Mouse (Mus musculus) MN1 (cell line): ENCODE data around the gene Iglon5.
A peak's percentile ranks its signal among the peaks of the same experiment; 100 is the strongest.

Experiments
- DNase-seq: peaks from one replicate; pipeline ENCODE4 v3.0.0-alpha.2; 2016; ENCODE audit warnings: low spot score

Gene Iglon5

DNA sequence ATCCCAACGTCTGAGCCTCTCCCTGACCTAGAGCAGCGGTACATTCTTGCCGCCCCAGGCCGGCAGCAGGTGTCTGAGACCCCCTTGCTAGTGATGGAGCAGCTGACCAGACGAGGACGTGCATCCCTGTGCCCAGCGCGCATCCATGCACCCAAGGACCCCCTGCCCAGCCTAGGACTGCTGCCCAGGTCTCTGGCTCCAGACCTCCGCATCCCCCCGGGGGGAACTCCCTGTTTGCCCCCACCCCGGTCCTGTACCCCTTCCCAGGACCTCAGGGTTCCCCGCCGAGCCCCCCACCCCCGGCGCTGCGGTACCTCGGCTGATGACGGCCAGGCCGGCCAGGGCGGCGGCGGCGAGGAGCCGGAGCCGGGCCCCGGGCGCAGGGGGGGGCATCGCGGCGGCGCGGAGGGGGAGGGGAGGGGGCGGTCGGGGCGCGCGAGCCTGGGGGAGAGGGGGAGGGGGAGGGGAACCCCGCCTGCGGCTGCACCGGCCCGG, at the start of gene Iglon5:
Gene Iglon5 (minus strand): TSS at position 445 of the 495 bp plus-strand sequence.
- no peak for DNase-seq

DNA sequence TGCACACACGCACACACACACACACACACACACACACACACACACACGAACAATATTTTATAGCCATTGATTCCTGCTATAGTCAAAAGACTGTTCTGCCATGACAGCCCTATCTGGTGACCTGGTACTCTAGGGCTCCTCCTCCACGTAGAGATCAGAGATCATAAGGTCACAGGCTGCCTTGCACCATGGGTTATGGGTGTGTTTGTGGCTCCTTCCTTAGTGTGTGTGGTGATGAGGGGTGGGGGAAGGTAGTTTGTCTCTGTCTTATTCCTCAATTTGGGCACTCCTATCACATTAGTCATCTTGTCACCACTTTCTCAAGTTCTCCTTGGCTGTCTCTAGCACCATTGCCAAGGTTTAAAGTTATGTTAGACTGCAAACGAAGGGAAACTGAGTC, 48.6 kb upstream of the Iglon5 start:
- no peak for DNase-seq

- no peak for DNase-seq
Measured at GRCm38 (mm10) chr7:43532936-43533505, 43.1 kb upstream of the Iglon5 start.

DNA sequence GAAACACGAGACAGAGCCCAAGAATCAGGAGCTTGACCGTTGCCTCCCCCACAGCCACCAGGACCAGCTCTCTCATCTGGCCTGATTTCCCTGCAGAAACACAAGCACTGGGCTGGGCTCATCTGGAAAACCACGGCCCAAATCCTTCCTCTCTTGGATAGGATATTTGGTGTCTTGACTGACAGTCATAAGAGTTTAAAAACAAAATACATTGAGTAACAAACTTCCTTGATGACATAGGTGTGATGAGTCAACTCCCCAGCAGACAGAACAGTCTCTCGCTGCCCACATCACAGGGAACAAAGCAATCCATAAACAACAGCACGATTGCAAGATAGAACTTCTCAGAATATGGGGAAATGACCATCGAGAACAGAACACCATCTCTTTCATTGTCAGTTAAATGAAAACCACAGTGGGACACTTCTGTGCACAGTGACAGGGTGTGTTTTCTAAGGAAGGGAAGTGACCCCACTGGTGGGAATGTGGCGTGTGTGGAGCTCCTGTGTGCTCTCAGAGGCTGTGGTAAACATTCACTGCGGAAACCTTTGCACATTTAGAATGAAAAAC, 40.4 kb upstream of the Iglon5 start:
- DNase-seq: no peak

DNA sequence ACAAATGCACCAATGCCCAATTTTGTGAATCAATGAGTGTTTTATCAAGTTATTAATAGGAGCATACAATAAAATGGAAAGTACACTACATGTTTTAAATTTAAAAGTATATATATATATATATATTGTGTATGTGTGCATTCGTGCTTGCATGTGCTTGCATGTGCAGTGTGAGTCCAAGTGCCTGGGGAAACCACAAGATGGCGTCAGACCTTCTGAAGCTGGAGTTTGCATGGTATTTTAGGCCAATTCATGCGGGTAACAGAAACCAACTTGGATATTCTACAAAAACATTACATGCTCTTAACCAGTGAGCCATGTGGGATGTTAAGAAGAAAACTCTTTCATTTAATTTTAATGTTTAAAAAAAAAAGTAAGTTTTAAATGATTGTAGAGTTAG, 35.4 kb upstream of the Iglon5 start:
- DNase-seq: no peak

DNA sequence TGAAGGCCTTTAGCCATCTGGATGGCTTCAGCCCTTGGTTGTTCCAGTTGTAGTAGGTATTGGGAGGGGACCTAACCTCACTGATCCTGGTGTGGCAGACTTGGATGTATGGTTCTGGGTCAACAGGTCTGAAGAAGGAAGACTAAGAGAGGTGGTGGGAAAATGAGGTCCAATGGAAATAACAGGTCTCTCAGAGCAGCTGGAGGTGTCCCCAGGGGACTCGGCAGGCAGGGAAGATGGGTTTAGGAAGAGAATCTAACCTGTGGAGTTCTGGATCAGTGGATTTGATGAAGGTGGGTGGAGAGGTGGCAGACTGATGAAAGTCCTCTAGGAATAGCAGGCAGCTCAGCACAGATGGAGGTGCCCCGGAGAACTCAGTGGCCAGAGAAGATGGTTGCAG, 32.9 kb upstream of the Iglon5 start:
- no peak for DNase-seq

DNA sequence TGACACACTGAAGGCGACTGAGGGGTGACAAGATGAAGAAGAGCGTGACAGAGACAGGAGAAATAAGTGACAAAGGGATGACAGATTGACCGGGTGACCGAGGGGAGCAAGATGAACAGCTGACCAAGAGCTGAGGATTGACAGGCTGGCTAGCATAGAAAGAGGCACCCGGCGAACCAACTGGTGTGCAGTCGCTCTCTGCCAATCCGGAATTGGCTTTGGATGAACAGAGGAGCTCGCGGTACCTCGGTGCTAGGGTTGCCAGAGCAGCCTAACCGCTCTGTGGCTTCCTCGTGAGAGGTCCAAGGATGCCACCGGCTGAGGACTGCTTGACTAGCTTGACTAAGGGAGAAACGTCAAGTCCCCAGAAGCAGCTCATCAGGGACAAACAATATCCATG, 28.5 kb upstream of the Iglon5 start:
- DNase-seq: no peak

GRCm38 (mm10) chr7:43515076-43515475, 25.2 kb upstream of the Iglon5 start:
- no peak for DNase-seq

DNA sequence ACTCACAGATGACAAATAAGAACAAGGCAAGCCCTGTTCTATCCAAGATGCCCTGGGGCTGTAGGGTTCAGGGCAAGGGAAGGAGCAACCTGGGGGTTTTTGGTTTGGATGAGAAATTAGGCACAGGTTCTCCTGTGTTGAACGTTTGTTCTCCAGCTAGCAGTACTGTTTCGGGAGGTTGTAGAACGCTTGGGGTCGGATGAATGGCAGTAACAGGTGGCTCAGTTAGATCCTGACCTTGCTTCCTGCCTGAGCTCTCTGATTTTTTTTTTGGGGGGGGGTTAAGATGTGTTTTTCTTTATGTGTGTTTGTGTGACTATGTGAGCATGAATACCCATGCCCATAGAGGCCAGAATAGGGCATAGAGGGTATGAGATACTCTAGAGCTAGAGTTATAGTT, 22.6 kb upstream of the Iglon5 start:
- DNase-seq: no peak

DNA sequence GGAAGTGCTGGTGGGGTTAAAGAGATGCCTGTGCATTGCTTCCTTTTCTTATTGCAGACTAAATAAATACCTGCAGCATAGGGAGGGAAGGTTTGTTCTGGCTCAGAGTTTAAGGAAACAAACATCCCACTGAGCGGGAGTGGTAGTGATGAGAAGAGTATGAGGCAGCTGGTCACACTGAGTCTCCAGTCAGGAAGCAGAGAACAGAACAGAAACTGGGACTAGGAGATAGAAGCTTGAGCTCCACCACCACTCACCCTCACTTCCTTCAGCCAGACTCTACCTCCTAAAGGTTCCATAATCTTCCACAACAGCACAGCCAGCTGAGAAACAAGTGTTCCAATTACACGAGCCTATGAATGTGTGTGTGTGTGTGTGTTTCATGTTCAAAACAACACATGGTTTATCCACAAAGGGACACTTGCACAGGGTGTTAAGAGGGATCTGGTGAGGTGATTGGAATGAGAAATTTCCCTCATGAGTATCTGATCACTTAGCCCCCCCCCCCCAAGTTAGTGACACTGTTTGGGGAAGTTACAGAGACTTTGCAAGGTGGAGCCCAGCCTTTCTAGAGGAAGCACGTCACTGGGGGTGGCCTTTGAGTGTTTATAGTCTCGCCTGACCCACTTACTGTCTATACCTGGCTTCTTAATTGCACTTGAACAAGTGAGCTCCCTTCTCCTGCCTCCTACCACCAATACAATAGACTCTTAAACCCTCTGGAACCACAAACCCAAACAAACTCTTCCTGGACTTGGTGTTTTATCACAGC, 22.0 kb upstream of the Iglon5 start:
- DNase-seq: no peak

DNA sequence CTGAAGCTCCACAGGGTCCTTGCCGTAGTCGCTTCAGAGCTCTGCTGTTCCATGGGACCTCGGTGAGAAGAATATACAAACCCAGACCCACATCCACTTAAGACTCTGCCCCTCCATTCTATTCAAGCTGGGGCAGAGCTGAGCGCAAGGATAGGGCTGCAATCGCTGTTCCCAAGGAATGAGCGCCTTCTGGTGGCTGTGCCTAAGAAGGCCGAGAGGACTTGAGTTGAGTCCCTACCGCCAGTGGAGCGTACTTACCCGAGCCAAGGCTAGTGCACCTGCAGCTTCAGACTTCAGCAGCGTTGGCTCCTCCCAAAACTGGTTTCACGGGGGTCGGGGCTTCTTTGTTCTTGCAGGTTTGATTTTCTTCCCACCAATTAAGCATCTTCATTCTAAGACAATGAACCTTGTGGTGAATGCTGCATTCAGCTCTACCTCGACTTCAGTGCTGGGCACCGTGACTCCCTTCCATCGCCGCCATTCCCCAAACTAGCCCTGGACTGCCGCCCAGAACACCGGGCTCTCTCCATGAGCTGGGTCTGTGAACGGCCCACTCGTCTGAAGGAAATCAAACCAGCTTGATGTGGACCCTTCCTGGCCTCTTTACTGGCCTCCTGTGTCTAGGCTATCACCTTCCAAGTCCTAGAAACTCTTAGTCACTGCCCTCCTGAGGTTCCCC, 5.6 kb upstream of the Iglon5 start:
- DNase-seq: peak; percentile 40

- DNase-seq: no peak
Measured at GRCm38 (mm10) chr7:43490861-43491260, 986 bp upstream of the Iglon5 start.

DNA sequence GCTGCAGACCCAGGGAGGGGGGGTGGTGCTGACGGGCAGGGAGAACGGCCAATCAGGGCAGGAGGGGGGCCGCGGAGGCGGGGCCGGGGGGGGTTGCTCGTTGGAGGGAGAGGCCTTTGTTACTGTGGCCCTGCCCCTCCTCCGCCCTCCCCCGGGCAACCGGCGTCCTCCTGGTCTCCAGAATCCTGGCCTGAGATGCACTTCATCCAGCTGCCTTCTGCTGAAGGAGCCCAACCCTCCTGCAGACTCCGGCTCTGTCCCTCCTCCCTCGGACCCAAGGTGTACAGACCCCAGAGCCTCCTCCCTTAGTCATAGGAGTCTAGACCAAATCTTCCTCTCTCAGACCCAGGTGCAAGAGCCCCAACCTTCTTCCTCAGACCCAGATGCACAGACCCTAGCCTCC, 308 bp upstream of the Iglon5 start:
- peak; percentile 48 for DNase-seq

GRCm38 (mm10) chr7:43488646-43489045, 1.2 kb downstream of the Iglon5 start:
- no peak for DNase-seq

DNA sequence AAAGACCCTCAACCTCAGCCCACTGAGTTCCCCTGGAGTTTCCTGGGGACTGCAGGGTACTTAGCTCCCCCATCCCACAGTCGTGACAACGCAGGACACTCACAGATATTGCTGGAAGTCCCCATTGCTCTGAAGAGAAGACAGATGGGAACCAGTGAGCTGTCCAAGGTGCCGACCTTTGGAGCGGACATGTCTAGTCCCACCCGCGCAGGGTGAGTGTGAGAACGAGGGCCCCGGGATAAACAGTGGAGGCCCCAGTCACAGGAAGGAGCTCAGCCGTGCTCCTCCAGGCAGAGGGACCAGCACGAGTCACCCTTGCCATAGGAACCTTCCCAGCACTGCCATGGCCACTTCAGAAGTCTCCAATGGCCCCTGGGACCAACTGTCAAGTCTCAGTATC, 6.6 kb downstream of the Iglon5 start:
- no peak for DNase-seq

- DNase-seq: peak; percentile 35
Measured at GRCm38 (mm10) chr7:43482090-43482716, 7.7 kb downstream of the Iglon5 start.

- DNase-seq: no peak
Measured at GRCm38 (mm10) chr7:43481191-43481590, 8.7 kb downstream of the Iglon5 start.

DNA sequence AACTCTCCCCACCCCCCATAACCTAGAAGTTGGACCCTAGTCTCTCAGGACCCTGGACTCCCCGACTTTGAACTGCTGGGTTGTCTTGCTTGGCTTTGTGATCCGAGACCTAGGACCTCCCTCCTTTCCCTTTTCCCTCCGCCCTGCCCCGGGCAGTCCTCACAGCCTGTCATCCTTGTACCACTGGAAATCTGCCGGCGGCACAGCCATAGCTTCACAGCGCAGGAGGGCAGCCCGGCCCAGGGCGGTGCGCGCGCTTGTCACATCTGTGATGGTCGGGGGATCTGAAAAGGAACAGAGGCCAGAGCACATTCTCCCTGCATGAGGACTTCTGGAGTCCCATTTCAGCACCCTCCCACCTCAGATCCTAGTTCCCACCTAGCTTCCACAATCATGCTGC, 13.5 kb downstream of the Iglon5 start:
- DNase-seq: no peak

GRCm38 (mm10) chr7:43475706-43476105, 14.2 kb downstream of the Iglon5 start:
- DNase-seq: no peak

- peak; percentile 23 for DNase-seq
Measured at GRCm38 (mm10) chr7:43470373-43470772, 19.5 kb downstream of the Iglon5 start.

- DNase-seq: peak; percentile 86
Measured at GRCm38 (mm10) chr7:43466099-43466694, 23.7 kb downstream of the Iglon5 start.
